Mouse (Mus musculus): Measurements from ENCODE around the gene Mmp14. TPM values are rescaled to one million over a fixed set of nuclear protein-coding genes. Genes with fewer than 3 reads are reported as not detected.

The Mmp14 gene
- polyA plus RNA-seq, 2 experiments, result 251 to 385 TPM

- H3K4me3 ChIP-seq (replicated peaks; ENCODE audit: low read length), result no peak overlapping the region
- no peak overlapping the region for H3K4me2 ChIP-seq (replicated peaks; ENCODE audit: low read depth, low read length, severe bottlenecking)
- no peaks in the 10 kb centered on the region for H3K9me3 ChIP-seq (ENCODE audit: control insufficient read depth, low read length)
- no peaks in the 10 kb centered on the region; the same call in 1 of the 2 replicates for H3K27me3 ChIP-seq (ENCODE audit: control insufficient read depth, insufficient read depth, low read length)
- ATAC-seq (ENCODE audit: low FRiP score, low read depth) (peak; percentile 45; the same call in 1 of the 2 replicates), DNase-seq (ENCODE audit: low spot score) (no peak)
- WGBS, result 52% methylated on average over 2 of the region's 2 CpGs
- H3K27ac ChIP-seq (replicated peaks; ENCODE audit: low read depth, low read length), result no peak overlapping the region
- H3K9ac ChIP-seq (ENCODE audit: low read depth, low read length, severe bottlenecking), result no peak overlapping the region
- no peak for TF ChIP-seq POLR2A (IDR thresholded peaks at IDR 0.05; ENCODE audit: borderline replicate concordance, extremely low read depth, insufficient read depth, insufficient read length)
- peaks cover 8% of the 10 kb centered on the region; the same call in 1 of the 2 replicates for H3K4me1 ChIP-seq (ENCODE audit: control insufficient read depth, insufficient read depth, low read length)
- H3K36me3 ChIP-seq (ENCODE audit: control insufficient read depth, insufficient read depth, low read length), result no peaks in the 10 kb centered on the region
Measured at GRCm38 (mm10) chr14:54421014-54421413, 10.4 kb upstream of the Mmp14 start.

DNA sequence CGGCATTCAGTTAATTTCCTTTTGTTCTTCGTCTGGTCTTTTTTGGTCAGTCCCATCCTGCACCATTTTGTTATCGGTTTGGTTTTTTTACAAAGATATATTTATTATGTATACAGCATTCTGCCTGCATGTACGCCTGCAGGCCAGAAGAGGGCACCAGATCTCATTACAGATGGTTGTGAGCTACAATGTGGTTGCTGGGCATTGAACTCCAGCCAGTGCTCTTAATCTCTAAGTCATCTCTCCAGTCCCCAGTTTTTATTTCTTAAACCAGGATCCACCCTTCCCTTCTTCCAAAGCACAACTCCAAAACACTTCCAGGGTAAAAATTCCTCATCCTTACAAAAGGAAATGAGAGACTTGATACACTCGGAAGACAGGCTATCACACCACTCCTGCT, 8.0 kb upstream of the Mmp14 start:
- Histone ChIP-seq H3K9me3 (ENCODE audit: control insufficient read depth, low read length) (no peaks in the 10 kb centered on the region), H3K27me3 (ENCODE audit: control insufficient read depth, insufficient read depth, low read length) (no peaks in the 10 kb centered on the region), H3K27ac (replicated peaks; ENCODE audit: low read depth, low read length) (no peak overlapping the region), H3K36me3 (ENCODE audit: control insufficient read depth, insufficient read depth, low read length) (no peaks in the 10 kb centered on the region), H3K4me3 (replicated peaks; ENCODE audit: low read length) (no peak overlapping the region), H3K4me1 (ENCODE audit: control insufficient read depth, insufficient read depth, low read length) (peaks cover 6% of the 10 kb centered on the region; the same call in 1 of the 2 replicates), H3K9ac (ENCODE audit: low read depth, low read length, severe bottlenecking) (no peak overlapping the region), H3K4me2 (replicated peaks; ENCODE audit: low read depth, low read length, severe bottlenecking) (no peak overlapping the region)
- DNase-seq (ENCODE audit: low spot score), result no peak
- no peak for ATAC-seq (ENCODE audit: low FRiP score, low read depth)
- 66% methylated on average over 5 of the region's 5 CpGs for WGBS
- no peak for TF ChIP-seq POLR2A (IDR thresholded peaks at IDR 0.05; ENCODE audit: borderline replicate concordance, extremely low read depth, insufficient read depth, insufficient read length)

GRCm38 (mm10) chr14:54424634-54425033, 6.8 kb upstream of the Mmp14 start:
- H3K4me3 ChIP-seq (replicated peaks; ENCODE audit: low read length), result no peak overlapping the region
- 79% methylated on average over 1 of the region's 1 CpGs for WGBS
- no peak for ATAC-seq (ENCODE audit: low FRiP score, low read depth)
- H3K4me1 ChIP-seq (ENCODE audit: control insufficient read depth, insufficient read depth, low read length), result peaks cover 10% of the 10 kb centered on the region; the same call in 1 of the 2 replicates
- H3K27ac ChIP-seq (replicated peaks; ENCODE audit: low read depth, low read length), result no peak overlapping the region
- no peak overlapping the region for H3K4me2 ChIP-seq (replicated peaks; ENCODE audit: low read depth, low read length, severe bottlenecking)
- H3K36me3 ChIP-seq (ENCODE audit: control insufficient read depth, insufficient read depth, low read length), result peaks cover 6% of the 10 kb centered on the region; the same call in 1 of the 2 replicates
- no peaks in the 10 kb centered on the region for H3K27me3 ChIP-seq (ENCODE audit: control insufficient read depth, insufficient read depth, low read length)
- H3K9me3 ChIP-seq (ENCODE audit: control insufficient read depth, low read length), result no peaks in the 10 kb centered on the region
- no peak overlapping the region for H3K9ac ChIP-seq (ENCODE audit: low read depth, low read length, severe bottlenecking)
- no peak for DNase-seq (ENCODE audit: low spot score)
- TF ChIP-seq POLR2A (IDR thresholded peaks at IDR 0.05; ENCODE audit: borderline replicate concordance, extremely low read depth, insufficient read depth, insufficient read length), result no peak

GRCm38 (mm10) chr14:54425540-54425939, 5.9 kb upstream of the Mmp14 start:
- H3K9me3 ChIP-seq (ENCODE audit: control insufficient read depth, low read length), result no peaks in the 10 kb centered on the region
- no peaks in the 10 kb centered on the region for H3K27me3 ChIP-seq (ENCODE audit: control insufficient read depth, insufficient read depth, low read length)
- WGBS, result 81% methylated on average over 1 of the region's 1 CpGs
- no peak for DNase-seq (ENCODE audit: low spot score)
- peaks cover 19% of the 10 kb centered on the region for H3K4me1 ChIP-seq (ENCODE audit: control insufficient read depth, insufficient read depth, low read length)
- H3K36me3 ChIP-seq (ENCODE audit: control insufficient read depth, insufficient read depth, low read length), result peaks cover 9% of the 10 kb centered on the region; the same call in 1 of the 2 replicates
- no peak for ATAC-seq (ENCODE audit: low FRiP score, low read depth)
- TF ChIP-seq POLR2A (IDR thresholded peaks at IDR 0.05; ENCODE audit: borderline replicate concordance, extremely low read depth, insufficient read depth, insufficient read length), result no peak
- H3K4me3 ChIP-seq (replicated peaks; ENCODE audit: low read length), result no peak overlapping the region
- no peak overlapping the region for H3K4me2 ChIP-seq (replicated peaks; ENCODE audit: low read depth, low read length, severe bottlenecking)
- no peak overlapping the region for H3K27ac ChIP-seq (replicated peaks; ENCODE audit: low read depth, low read length)
- no peak overlapping the region for H3K9ac ChIP-seq (ENCODE audit: low read depth, low read length, severe bottlenecking)

DNA sequence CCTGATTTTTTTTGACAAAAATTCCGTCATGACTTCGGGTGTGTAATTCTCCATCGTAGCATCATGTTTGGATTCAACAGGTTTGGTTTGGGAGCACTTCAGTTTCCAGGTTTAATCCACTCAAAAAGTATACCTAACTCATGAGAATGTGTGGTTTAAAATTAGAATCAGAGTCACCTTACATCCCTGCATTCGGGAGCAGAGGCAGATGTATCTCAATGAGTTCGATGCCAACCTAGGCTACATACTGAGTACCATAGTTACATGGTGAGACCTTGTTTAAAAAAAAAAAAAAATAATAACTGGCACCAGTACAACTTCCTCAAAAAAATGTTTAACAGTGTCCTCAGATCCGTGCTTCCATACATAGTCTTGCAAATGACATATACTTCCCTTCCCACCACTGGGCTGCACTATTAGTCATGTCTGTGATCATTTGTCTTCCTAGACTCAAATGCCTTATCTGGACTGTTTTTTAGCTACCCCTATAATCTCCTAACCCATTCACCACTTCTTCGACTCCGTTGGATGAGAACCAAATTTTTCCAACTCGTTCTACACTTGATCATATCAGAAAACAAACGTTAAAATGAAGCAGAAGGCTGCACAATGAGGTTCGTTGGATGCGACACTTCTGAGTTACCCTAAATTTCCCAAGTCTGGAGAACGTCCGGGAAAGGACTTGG, 5.3 kb upstream of the Mmp14 start:
- Histone ChIP-seq H3K27me3 (ENCODE audit: control insufficient read depth, insufficient read depth, low read length) (no peaks in the 10 kb centered on the region), H3K9me3 (ENCODE audit: control insufficient read depth, low read length) (no peaks in the 10 kb centered on the region), H3K9ac (ENCODE audit: low read depth, low read length, severe bottlenecking) (peak overlapping the region; percentile 73), H3K4me2 (replicated peaks; ENCODE audit: low read depth, low read length, severe bottlenecking) (peak overlapping the region; percentile 46), H3K4me3 (replicated peaks; ENCODE audit: low read length) (peak overlapping the region; percentile 77), H3K36me3 (ENCODE audit: control insufficient read depth, insufficient read depth, low read length) (peaks cover 9% of the 10 kb centered on the region; the same call in 1 of the 2 replicates), H3K27ac (replicated peaks; ENCODE audit: low read depth, low read length) (peak overlapping the region; percentile 86), H3K4me1 (ENCODE audit: control insufficient read depth, insufficient read depth, low read length) (peaks cover 21% of the 10 kb centered on the region)
- no peak for DNase-seq (ENCODE audit: low spot score)
- no peak for ATAC-seq (ENCODE audit: low FRiP score, low read depth)
- no peak for TF ChIP-seq POLR2A (IDR thresholded peaks at IDR 0.05; ENCODE audit: borderline replicate concordance, extremely low read depth, insufficient read depth, insufficient read length)
- WGBS, result 33% methylated on average over 14 of the region's 14 CpGs

Data from limb, embryonic 14.5 days (tissue).